Mouse (Mus musculus) myocyte (in vitro differentiated cells): Measurements from ENCODE around the gene Myb.

Experiments
- E2F4 ChIP-seq: IDR thresholded peaks from one replicate; pipeline ENCODE4 v1.6.1; 2011; ENCODE audit warnings: mild to moderate bottlenecking, control low read depth, moderate library complexity; ENCODE audit not compliant: insufficient read depth
- MAX ChIP-seq: IDR thresholded peaks from one replicate; pipeline ENCODE4 v1.6.1; 2011; ENCODE audit warnings: low read depth, mild to moderate bottlenecking, control low read depth
- MYOD1 ChIP-seq, 3 experiments: IDR thresholded peaks; one replicate each; pipeline ENCODE4 v1.6.1; 2011; ENCODE audit warnings: control low read depth in 2 of 3, low read depth in 2 of 3, mild to moderate bottlenecking in 2 of 3, moderate library complexity in 1 of 3; ENCODE audit not compliant: insufficient read length in 2 of 3, control insufficient read depth in 1 of 3
- POLR2A ChIP-seq: IDR thresholded peaks from one replicate; pipeline ENCODE4 v1.6.1; 2011; ENCODE audit warnings: low read depth, mild to moderate bottlenecking, control low read depth, moderate library complexity; ENCODE audit not compliant: insufficient read length
- POLR2AphosphoS2 ChIP-seq: IDR thresholded peaks from one replicate; pipeline ENCODE4 v1.6.1; 2011; ENCODE audit warnings: low read depth, control low read depth; ENCODE audit not compliant: insufficient read length
- TCF12 ChIP-seq: IDR thresholded peaks from one replicate; pipeline ENCODE4 v1.6.1; 2011; ENCODE audit warnings: mild to moderate bottlenecking, control low read depth; ENCODE audit not compliant: poor library complexity, insufficient read depth, severe bottlenecking
- USF1 ChIP-seq: IDR thresholded peaks from one replicate; pipeline ENCODE4 v1.6.1; 2011; ENCODE audit warnings: low read depth, mild to moderate bottlenecking, control low read depth, moderate library complexity

- no peak for TF ChIP-seq POLR2A
- no peak for TF ChIP-seq TCF12
- TF ChIP-seq E2F4 = no peak
- TF ChIP-seq POLR2AphosphoS2 = no peak
- no peak for TF ChIP-seq USF1
- TF ChIP-seq MYOD1 (IDR thresholded peaks at IDR 0.05; ENCODE audit: control insufficient read depth in 1 of 3, insufficient read length in 2 of 3, low read depth in 2 of 3) = no peak
- no peak for TF ChIP-seq MAX
Observed at GRCm38 (mm10) chr10:21162124-21162523, 1.3 kb upstream of the Myb start.
